Mouse (Mus musculus) liver, embryonic 12.5 days (tissue): ENCODE results near the gene Rps18. TPM values are rescaled to one million over a fixed set of nuclear protein-coding genes. Genes with fewer than 3 reads are reported as not detected.
"Not testable (repeated sequence)": the region's sequence is repeated elsewhere in the genome, so short reads cannot be mapped to it uniquely, and the experiment has no call there.

Experiments
- ATAC-seq: fragments of 200-750 bp; cut with Nextera tagmentation; 2 replicates; pipeline ENCODE4 v1.8.0; 2017; ENCODE audit warnings: moderate number of reproducible peaks, mild to moderate bottlenecking, moderate library complexity
- H3K27ac ChIP-seq: fragments of 300-500 bp; sonication (generic); 2 replicates; pipeline ENCODE4 v1.5.1; 2016; ENCODE audit warnings: mild to moderate bottlenecking
- H3K27me3 ChIP-seq: fragments of 300-500 bp; sonication (generic); replicated peaks from 2 replicates; pipeline ENCODE4 v1.6.1; 2016; ENCODE audit warnings: mild to moderate bottlenecking, moderate library complexity
- H3K36me3 ChIP-seq: fragments of 300-500 bp; sonication (generic); 2 replicates; pipeline ENCODE4 v1.6.1; 2016; ENCODE audit warnings: mild to moderate bottlenecking, moderate library complexity
- H3K4me1 ChIP-seq: fragments of 300-500 bp; sonication (generic); 2 replicates; pipeline ENCODE4 v1.6.1; 2016
- H3K4me2 ChIP-seq: fragments of 300-500 bp; sonication (generic); 2 replicates; pipeline ENCODE4 v1.6.1; 2016; ENCODE audit warnings: mild to moderate bottlenecking, moderate library complexity
- H3K4me3 ChIP-seq: fragments of 300-500 bp; sonication (generic); 2 replicates; pipeline ENCODE4 v1.5.1; 2016; ENCODE audit warnings: mild to moderate bottlenecking, moderate library complexity
- H3K9ac ChIP-seq: fragments of 300-500 bp; sonication (generic); 2 replicates; pipeline ENCODE4 v1.6.1; 2016; ENCODE audit warnings: mild to moderate bottlenecking, moderate library complexity
- H3K9me3 ChIP-seq: fragments of 300-500 bp; sonication (generic); replicated peaks from 2 replicates; pipeline ENCODE4 v1.6.1; 2016; ENCODE audit warnings: mild to moderate bottlenecking, moderate library complexity
- WGBS: fragments of 180-500 bp; shearing (Covaris S2); methylation state at CpG from one replicate; pipeline ENCODE4 v1.1.7; 2016; ENCODE audit not compliant: insufficient replicate concordance; 5-methylcytosine and 5-hydroxymethylcytosine counted together
- polyA plus RNA-seq: library from polyadenylated mRNA; unstranded; fragments of >200 nt; fragmentation: Nextera tagmentation; extraction: Ambion mirVana; gene quantifications from 2 replicates; pipeline ENCODE4 v1.2.1, GENCODE M21; 2016

The Rps18 gene
- polyA plus RNA-seq, 1 experiment from 2014 or later, result 1,396 TPM

DNA sequence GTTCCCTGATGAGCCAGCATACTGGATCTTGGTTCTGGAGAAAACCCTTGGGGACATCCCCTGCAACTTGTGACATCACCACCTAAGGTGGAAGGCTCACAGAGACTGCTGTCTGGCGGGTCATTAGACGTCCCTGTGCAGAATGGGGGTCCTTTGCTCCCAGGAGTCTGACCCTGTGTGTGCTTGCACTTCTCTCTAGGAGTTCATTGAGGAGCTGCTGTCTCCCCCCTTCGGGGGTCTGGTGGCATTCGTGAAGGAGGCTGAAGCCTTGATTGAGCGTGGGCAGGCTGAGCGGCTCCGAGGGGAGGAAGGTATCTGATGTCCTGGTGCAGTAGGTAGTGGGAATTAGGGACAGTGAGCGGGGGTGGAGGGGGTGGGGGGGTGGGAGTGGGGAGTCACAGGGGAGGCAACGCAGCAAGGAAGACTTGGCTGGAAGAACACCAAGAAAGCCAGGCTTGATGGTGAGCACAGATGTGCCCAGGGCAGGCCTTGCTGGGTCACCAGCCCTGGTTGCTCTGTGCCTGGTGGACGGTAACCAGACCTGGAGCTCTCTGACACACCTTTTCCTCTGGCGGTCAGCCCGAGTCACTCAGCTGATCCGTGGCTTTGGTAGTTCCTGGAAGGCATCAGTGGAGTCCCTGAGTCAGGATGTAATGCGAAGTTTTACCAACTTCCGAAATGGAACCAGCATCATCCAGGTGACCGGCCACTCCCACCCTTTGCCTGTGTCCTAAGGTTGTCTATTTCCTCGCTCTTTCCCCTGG is 9.5 kb upstream of the Rps18 start:
- Histone ChIP-seq H3K4me3 (no peak overlapping the region), H3K9ac (no peak overlapping the region), H3K27ac (no peak overlapping the region), H3K9me3 (peaks cover 10% of the 10 kb centered on the region; the same call in 1 of the 2 replicates), H3K4me2 (no peak overlapping the region), H3K36me3 (peaks cover 62% of the 10 kb centered on the region), H3K27me3 (no peaks in the 10 kb centered on the region), H3K4me1 (peaks cover 4% of the 10 kb centered on the region; the same call in 1 of the 2 replicates)
- 85% methylated on average over 17 of the region's 17 CpGs for WGBS
- ATAC-seq, result no peak

DNA sequence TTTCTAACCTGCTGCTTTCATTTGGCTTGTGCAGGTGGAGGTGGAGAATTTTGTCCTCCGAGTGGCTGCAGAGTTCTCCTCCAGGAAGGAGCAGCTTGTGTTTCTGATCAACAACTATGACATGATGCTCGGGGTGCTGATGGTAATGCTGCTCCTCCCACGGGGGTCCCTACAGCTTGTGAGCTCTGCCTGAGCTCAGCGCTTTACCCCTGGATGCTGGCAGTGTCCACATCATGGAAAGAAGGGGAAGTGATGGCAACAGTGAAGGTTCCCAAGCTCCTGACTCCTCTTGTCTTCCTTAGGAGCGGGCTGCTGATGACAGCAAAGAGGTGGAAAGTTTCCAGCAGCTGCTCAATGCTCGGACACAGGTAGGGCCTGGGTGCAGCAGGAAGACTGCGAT is 7.1 kb upstream of the Rps18 start:
- Histone ChIP-seq H3K4me3 (no peak overlapping the region), H3K9me3 (no peaks in the 10 kb centered on the region), H3K4me2 (no peak overlapping the region), H3K4me1 (no peaks in the 10 kb centered on the region), H3K27ac (no peak overlapping the region), H3K36me3 (peaks cover 86% of the 10 kb centered on the region), H3K27me3 (no peaks in the 10 kb centered on the region), H3K9ac (no peak overlapping the region)
- ATAC-seq, result no peak
- 85% methylated on average over 7 of the region's 7 CpGs for WGBS

DNA sequence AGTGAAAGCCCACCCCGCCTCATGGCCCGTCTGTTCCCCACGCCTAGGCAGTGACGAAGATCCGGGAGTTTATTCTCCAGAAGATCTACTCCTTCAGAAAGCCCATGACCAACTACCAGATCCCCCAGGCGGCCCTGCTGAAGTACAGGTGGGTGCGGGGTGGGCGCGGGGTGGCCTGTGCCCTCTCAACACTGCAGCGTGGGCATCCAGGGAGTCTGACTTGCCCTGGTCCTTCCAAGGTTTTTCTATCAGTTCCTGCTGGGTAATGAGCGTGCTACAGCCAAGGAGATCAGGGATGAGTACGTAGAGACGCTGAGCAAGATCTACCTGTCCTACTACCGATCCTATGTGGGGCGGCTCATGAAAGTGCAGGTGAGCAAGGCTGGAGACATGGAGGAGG is 4.1 kb upstream of the Rps18 start:
- H3K27ac ChIP-seq, result no peak overlapping the region
- H3K36me3 ChIP-seq, result peaks cover 70% of the 10 kb centered on the region
- no peaks in the 10 kb centered on the region for H3K9me3 ChIP-seq
- no peak overlapping the region for H3K4me3 ChIP-seq
- ATAC-seq, result no peak
- no peak overlapping the region for H3K4me2 ChIP-seq
- no peak overlapping the region for H3K9ac ChIP-seq
- WGBS, result 89% methylated on average over 15 of the region's 15 CpGs
- H3K27me3 ChIP-seq, result no peaks in the 10 kb centered on the region
- peaks cover 15% of the 10 kb centered on the region for H3K4me1 ChIP-seq

DNA sequence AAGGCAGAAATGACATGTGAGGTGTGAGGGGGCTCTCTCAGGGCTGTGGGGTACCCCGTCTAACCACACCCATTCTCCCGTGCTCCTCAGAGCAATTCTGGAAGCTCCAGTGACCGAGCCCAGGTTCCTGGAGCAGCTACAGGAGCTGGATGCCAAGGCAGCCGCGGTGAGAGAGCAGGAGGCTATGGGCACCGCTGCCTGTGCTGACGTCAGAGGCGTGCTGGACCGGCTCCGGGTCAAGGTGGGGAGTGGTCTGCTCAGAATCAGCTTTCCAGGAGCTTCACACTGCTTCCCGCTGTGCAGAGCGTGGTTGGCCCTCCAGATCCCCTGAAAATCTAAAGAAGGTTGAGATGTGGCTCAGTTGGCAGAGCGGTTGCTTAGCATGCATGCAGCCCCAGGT is 3.3 kb upstream of the Rps18 start:
- Histone ChIP-seq H3K9ac (no peak overlapping the region), H3K4me3 (no peak overlapping the region), H3K27me3 (no peaks in the 10 kb centered on the region), H3K4me2 (no peak overlapping the region), H3K9me3 (no peaks in the 10 kb centered on the region), H3K27ac (no peak overlapping the region), H3K4me1 (peaks cover 21% of the 10 kb centered on the region), H3K36me3 (peaks cover 73% of the 10 kb centered on the region)
- 88% methylated on average over 13 of the region's 13 CpGs for WGBS
- no peak for ATAC-seq

DNA sequence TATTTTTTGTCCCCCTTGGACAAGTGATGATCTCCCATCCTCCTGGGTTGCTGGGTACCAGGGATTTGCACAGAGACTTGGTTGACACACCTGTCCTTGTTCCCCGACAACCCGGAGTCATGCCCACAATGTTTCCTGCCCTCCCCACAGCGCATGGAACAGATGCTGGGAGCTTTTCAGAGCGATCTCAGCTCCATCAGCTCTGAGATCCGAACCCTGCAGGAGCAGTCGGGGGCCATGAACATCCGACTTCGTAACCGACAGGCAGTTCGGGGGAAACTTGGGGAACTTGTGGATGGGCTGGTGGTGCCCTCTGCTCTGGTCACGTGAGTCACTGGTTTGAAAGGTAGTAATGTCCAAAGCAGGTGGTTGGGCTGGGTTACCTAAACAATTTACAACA is 2.6 kb upstream of the Rps18 start:
- Histone ChIP-seq H3K9ac (no peak overlapping the region), H3K4me1 (peaks cover 28% of the 10 kb centered on the region), H3K9me3 (no peaks in the 10 kb centered on the region), H3K4me3 (no peak overlapping the region), H3K27me3 (no peaks in the 10 kb centered on the region), H3K4me2 (no peak overlapping the region), H3K27ac (no peak overlapping the region), H3K36me3 (peaks cover 73% of the 10 kb centered on the region)
- no peak for ATAC-seq
- WGBS, result 87% methylated on average over 11 of the region's 11 CpGs

DNA sequence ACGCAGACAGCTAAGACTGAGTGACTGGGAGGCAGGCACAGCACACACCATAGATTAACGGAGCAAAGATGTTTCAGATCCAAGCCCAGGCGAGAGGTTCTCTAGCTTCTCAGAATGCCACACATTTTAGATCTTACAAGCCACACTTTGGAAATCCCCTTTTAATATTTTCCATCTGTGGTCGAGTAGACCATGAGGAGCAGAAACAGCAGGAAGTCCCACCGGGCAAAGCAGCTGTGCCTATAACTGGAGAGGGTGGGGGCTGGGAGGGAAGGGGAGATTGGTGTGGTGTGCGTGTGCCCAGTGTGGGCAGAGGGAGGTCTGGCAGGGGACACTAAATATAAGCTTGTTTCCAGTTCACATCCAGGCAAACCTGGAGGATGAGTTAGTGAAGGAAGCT is 1.7 kb upstream of the Rps18 start:
- Histone ChIP-seq H3K4me3 (no peak overlapping the region), H3K4me2 (0 out of 2 replicates have a peak overlapping the region, but pooled peaks have one; percentile 91), H3K9me3 (no peaks in the 10 kb centered on the region), H3K27me3 (no peaks in the 10 kb centered on the region), H3K4me1 (peaks cover 38% of the 10 kb centered on the region), H3K36me3 (peaks cover 73% of the 10 kb centered on the region), H3K27ac (no peak overlapping the region), H3K9ac (no peak overlapping the region; the same call in 1 of the 2 replicates)
- no peak for ATAC-seq
- WGBS, result 80% methylated on average over 6 of the region's 6 CpGs

DNA sequence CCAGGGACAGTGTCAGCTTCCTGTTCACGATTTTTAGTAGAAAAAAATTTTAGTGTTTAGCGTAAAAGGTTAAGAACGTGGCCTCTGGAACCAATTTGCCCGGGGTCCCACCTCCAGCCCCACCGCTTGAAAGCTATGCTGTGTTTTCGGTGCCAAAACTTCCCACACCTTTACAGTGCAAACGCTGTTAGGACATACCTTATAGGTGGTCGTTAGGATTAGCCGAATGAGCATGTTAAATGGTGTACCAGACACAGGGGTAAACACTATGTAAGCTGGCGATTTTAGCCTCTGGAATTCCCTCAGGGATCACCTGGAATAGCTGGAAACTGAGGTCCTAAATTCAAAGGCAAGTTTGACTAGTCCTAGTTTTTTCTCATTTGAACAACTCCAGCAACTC is 535 bp upstream of the Rps18 start:
- Histone ChIP-seq H3K4me2 (peak overlapping the region; percentile 91), H3K36me3 (peaks cover 70% of the 10 kb centered on the region), H3K27ac (peak overlapping the region; percentile 90)

DNA sequence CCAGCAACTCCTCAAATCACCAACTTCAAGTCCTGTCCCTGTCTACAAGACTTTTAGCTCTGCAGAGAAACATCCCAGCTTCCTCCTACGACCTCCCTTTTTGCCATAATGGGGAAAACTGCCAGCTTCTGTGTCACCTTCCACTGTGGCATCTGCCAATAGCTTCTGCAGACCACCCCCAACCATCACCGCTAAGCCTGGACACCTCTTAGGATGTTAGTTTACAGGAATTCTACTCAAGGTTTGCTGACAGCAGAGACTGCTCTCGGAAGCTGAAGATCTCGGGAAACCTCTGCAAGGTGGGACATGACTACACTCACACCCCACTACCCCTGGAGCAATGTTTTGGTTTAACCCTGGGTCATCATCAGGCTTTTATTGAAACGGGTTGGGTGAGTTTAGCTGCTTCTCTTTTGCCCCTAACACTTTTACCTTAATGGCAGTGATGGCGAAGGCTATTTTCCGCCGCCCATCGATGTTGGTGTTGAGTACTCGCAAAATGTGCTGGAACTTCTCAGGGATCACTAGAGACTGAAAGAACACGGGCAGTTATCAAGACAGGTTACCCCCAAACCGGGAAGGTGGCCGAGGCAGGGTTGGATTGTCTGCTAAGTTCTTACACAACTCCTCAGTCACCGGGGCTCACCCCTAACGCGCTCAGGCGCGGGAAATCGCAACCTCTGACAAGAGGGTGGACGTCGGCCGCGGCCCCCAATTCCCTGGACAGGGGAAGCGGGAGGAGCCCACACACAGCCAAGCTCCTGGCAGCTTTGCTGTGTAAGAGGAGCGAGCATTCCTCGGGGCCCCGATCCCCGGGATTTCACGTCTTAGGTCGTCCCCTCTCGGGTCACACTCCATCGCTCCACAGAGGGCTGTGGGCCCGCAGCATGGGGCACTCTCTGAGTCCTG is 901 bp downstream of the Rps18 start:
- Histone ChIP-seq H3K27ac (peak overlapping the region; percentile 92), H3K4me3 (peak overlapping the region; percentile 80), H3K27me3 (no peaks in the 10 kb centered on the region), H3K9ac (peak overlapping the region; percentile 84), H3K4me1 (peaks cover 64% of the 10 kb centered on the region), H3K9me3 (no peaks in the 10 kb centered on the region), H3K4me2 (peak overlapping the region; percentile 90), H3K36me3 (peaks cover 65% of the 10 kb centered on the region)
- WGBS, result under 1% methylated on average over 33 of the region's 33 CpGs
- ATAC-seq, result no peak

More for the DNA sequence above, 535 bp upstream of the Rps18 start:
- Histone ChIP-seq H3K9me3 (no peaks in the 10 kb centered on the region), H3K9ac (peak overlapping the region; percentile 84), H3K27me3 (no peaks in the 10 kb centered on the region), H3K4me1 (peaks cover 49% of the 10 kb centered on the region), H3K4me3 (peak overlapping the region; percentile 80)
- 3% methylated on average over 10 of the region's 10 CpGs for WGBS
- no peak for ATAC-seq

DNA sequence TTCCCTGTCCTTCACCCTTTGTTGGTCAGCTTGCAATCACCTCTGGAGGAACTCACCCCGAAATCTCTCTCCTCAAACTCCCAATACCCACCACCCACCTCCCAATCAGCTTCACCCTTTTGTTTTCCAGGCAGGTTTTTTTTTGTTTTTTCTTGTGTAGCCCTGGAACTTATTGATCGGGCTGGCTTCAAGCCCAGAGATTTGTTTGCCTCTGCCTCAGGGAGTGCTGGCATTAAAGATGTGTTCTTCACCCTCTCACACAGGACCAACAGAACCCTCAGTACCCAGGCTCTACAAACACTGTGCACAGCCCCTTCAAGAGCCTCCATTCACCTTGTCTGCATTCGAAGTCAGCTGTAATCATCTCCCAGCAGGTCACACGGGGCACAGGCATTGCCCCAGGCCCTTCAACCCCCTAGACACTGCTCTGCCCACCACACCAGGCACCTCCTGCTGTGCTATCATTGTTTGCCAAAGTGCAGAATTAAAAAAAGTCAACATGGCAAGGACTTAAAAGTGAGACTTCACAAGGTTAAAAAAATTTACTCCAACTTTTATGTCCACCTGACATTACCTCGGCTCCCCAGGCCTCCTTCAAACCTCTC is 1.7 kb downstream of the Rps18 start:
- Histone ChIP-seq H3K4me3 (peak overlapping the region; percentile 80), H3K27ac (peak overlapping the region; percentile 92), H3K36me3 (peaks cover 65% of the 10 kb centered on the region), H3K4me2 (peak overlapping the region; percentile 90), H3K4me1 (peaks cover 68% of the 10 kb centered on the region), H3K9ac (peak overlapping the region; percentile 84), H3K27me3 (no peaks in the 10 kb centered on the region), H3K9me3 (no peaks in the 10 kb centered on the region)
- WGBS, result 21% methylated on average over 5 of the region's 5 CpGs
- no peak for ATAC-seq

DNA sequence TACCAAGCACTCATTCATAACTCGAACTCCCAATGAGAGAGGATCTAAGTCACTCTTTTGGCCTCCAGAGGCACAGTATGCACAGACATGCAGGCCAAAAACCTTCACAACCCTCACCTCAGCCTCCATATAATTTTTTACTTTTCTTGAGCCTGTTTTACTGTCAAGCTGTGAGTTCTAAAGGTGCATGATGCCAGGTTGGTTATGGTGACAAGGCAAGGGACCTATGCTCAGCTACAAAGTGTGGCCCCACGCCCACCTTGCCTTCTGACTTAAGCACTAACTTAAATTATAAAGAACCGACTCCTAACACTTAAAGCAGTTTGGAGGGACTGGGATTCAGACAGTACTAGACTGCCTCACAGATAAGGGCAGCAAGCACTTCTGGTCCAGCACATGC is 2.5 kb downstream of the Rps18 start:
- WGBS, result 58% methylated on average over 3 of the region's 3 CpGs
- H3K4me1 ChIP-seq, result peaks cover 68% of the 10 kb centered on the region
- H3K27ac ChIP-seq, result peak overlapping the region; percentile 92
- no peaks in the 10 kb centered on the region for H3K27me3 ChIP-seq
- no peak for ATAC-seq
- peak overlapping the region; percentile 80 for H3K4me3 ChIP-seq
- peaks cover 65% of the 10 kb centered on the region for H3K36me3 ChIP-seq
- H3K9me3 ChIP-seq, result no peaks in the 10 kb centered on the region
- peak overlapping the region; percentile 90 for H3K4me2 ChIP-seq
- peak overlapping the region; percentile 84 for H3K9ac ChIP-seq

DNA sequence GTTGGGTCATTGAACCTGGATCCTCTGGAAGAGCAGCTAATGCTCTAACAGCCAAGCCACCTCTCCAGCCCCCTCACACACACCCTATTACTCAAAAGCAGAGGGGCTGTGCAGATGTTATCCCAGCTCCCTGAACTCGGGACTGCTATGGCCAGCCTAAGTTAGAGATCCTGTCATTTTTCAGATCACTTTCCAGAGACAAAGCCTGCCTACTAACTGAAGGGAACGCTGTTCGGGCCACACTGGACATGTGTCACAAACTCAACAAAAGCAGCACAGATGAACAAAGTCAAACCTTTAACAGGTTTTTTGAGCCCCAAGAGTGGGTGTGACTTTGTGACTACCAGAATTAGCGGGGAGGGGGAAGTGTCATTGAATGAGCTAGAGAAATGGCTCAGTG is 2.9 kb downstream of the Rps18 start:
- H3K27me3 ChIP-seq, result no peaks in the 10 kb centered on the region
- peaks cover 68% of the 10 kb centered on the region for H3K4me1 ChIP-seq
- no peaks in the 10 kb centered on the region for H3K9me3 ChIP-seq
- peak overlapping the region; percentile 92 for H3K27ac ChIP-seq
- ATAC-seq, result no peak
- 69% methylated on average over 4 of the region's 4 CpGs for WGBS
- peak overlapping the region; percentile 84 for H3K9ac ChIP-seq
- peaks cover 66% of the 10 kb centered on the region for H3K36me3 ChIP-seq
- H3K4me3 ChIP-seq, result peak overlapping the region; percentile 80
- peak overlapping the region; percentile 90 for H3K4me2 ChIP-seq

DNA sequence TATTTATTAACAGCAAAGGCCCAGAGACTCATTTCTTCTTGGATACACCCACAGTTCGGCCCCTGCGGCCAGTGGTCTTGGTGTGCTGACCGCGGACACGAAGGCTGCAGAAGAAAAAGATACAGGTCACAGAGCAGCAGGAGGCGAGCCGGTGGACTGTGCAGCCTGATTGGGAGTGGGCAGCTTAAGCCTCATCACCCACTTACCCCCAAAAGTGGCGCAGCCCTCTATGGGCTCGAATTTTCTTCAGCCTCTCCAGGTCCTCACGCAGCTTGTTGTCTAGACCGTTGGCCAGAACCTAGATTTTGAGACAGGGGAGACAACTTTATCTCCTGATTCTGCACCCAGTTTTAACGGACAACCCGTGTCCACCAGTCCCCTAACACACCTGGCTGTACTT is 3.8 kb downstream of the Rps18 start:
- H3K9ac ChIP-seq, result peak overlapping the region; percentile 84

More for the DNA sequence above, 3.8 kb downstream of the Rps18 start:
- H3K36me3 ChIP-seq, result peaks cover 69% of the 10 kb centered on the region
- not testable (repeated sequence) for ATAC-seq, H3K27me3 ChIP-seq, H3K9me3 ChIP-seq
- peaks cover 61% of the 10 kb centered on the region for H3K4me1 ChIP-seq
- H3K4me3 ChIP-seq, result peak overlapping the region; percentile 80
- H3K27ac ChIP-seq, result peak overlapping the region; percentile 92
- H3K4me2 ChIP-seq, result peak overlapping the region; percentile 90
- WGBS, result 48% methylated on average over 13 of the region's 13 CpGs
